Mouse (Mus musculus): ENCODE data around the gene Dapk2. TPM values are rescaled to one million over a fixed set of nuclear protein-coding genes. Genes with fewer than 3 reads are reported as not detected.
"Not testable (repeated sequence)": the region's sequence is repeated elsewhere in the genome, so short reads cannot be mapped to it uniquely, and the experiment has no call there.

Dapk2 gene
- total RNA-seq, 2 experiments from 2014 or later, result 7.5 to 9.3 TPM

- DNase-seq, result no peak
These were observed 118.0 kb downstream of the Dapk2 start for GRCm38 (mm10) chr9:66276062-66276461.

- DNase-seq, result peak; percentile 51 to 65
These were observed 118.8 kb downstream of the Dapk2 start for GRCm38 (mm10) chr9:66276697-66277385.

DNA sequence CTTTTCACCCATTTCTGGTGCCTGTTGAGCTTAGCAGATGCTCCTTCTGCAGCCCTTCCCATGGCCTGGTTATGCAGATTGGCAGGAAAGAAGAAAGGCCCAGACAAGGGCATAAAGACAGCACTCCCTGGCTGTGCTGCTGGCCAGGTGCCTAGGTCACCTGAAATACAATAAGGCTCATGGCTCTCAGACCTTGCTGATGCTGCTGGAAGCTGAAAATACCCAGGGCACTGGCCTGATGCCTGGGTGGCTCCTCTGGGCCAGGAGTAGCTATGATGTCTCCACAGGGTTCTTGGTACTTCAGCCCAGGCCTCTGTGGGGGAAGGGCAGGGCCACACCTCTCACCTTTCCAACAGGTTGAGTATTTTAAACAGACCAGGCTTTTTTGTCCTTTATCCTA, 121.6 kb downstream of the Dapk2 start:
- no peak for DNase-seq

GRCm38 (mm10) chr9:66280496-66280895, 122.5 kb downstream of the Dapk2 start:
- DNase-seq, result no peak

- no peak for DNase-seq
These were observed 123.5 kb downstream of the Dapk2 start for GRCm38 (mm10) chr9:66281501-66281951.

GRCm38 (mm10) chr9:66282582-66282981, 124.6 kb downstream of the Dapk2 start:
- no peak for DNase-seq

GRCm38 (mm10) chr9:66283565-66284203, 125.7 kb downstream of the Dapk2 start:
- DNase-seq, result peak; percentile 69 to 84

DNA sequence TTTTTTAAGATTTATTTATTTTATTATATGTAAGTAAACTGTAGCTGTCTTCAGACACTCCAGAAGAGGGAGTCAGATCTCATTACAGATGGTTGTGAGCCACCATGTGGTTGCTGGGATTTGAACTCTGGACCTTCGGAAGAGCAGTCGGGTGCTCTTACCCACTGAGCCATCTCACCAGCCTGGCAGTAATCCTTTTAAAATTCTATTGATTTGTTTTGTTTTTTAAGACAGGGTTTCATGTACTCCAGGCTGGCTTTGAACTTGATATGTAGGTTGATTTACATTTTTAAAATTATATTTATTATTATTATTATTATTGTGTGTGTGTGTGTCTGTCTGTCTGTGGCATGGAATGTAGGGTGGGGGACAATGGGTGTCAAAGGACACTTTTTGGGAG, 127.2 kb downstream of the Dapk2 start:
- DNase-seq, result not testable (repeated sequence)

DNA sequence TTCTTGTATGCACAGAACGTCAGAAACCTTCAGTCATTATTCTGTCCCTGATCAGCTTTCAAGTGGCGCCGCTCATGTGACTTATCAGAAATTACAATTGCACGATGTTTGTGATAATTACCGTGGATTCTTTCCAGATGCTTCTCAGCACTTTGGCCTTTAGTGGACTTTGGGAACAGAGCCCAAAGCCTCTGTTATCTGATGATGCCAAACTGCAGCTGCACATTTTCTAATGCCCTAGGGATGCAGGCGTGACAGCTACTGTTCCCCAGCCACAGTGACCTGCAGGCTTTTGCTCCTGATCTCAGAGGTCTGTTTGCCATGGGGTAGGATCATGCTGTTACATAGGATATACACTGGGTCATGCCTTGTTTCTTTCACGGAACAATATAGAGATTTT, 127.9 kb downstream of the Dapk2 start:
- DNase-seq, result no peak

GRCm38 (mm10) chr9:66290727-66291126, 132.7 kb downstream of the Dapk2 start:
- DNase-seq, result no peak

- DNase-seq, result no peak
These were observed 135.3 kb downstream of the Dapk2 start for GRCm38 (mm10) chr9:66293319-66293718.

GRCm38 (mm10) chr9:66294227-66294626, 136.2 kb downstream of the Dapk2 start:
- no peak for DNase-seq

GRCm38 (mm10) chr9:66294980-66295410, 137.0 kb downstream of the Dapk2 start:
- DNase-seq, result peak; percentile 13 to 27

DNA sequence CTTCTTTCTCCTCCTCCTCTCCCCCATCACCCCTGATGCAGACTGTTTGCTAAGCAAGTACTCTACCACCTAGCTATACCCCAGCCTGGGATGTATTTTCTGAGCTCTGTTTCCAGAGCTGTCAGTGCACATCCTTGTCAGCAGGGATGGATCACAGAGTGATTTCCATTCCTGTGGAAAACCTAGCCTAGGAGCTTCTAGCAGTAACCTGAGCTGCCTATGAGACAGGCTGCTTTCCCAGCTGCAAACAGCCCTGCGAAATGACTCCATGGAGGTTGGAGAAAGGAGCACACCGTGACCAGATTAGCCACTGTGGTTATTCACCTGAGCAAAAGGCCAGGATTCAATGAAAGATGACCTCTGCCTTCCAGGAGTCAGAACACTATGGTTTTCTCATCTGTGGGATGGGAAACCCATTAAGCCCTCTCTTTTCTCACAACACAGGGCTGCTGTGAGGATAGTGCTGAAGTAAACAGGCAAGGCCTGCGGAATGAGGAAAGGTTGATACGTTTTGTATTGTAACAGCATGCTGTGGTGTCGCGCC, 137.6 kb downstream of the Dapk2 start:
- DNase-seq, result no peak

- no peak for DNase-seq
These were observed 140.8 kb downstream of the Dapk2 start for GRCm38 (mm10) chr9:66298783-66299182.

DNA sequence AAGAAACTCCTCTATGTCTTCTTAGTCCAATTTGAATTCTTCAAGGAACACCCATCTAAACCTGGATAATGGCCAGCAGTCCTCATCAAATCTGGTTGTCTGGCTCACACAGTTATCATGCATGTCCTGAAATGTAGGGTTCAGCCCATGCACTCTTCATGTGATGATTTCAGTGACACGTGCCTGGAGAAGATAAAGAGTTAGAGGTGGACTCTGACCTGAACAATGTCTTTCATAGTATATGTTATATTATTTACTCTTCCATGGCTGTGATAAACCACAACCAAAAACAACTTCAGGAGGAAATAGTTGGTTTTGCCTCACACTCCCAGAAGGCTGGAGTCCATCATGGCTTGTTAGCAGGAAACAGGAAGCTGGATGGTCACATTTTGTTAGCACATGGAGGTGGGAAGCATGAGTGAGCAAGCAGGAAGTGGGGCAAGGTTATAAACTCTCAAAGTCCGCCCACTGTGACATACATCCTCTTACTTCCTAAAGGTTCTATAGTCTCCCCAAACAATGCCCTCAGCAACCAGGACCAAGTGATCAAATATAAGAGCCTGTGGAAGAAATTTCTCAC, 142.5 kb downstream of the Dapk2 start:
- no peak for DNase-seq

- no peak for DNase-seq
These were observed 146.5 kb downstream of the Dapk2 start for GRCm38 (mm10) chr9:66304320-66305090.

GRCm38 (mm10) chr9:66305121-66306112, 147.4 kb downstream of the Dapk2 start:
- peak; percentile 11 to 13 for DNase-seq

- DNase-seq, result no peak
These were observed 148.4 kb downstream of the Dapk2 start for GRCm38 (mm10) chr9:66306414-66306813.

DNA sequence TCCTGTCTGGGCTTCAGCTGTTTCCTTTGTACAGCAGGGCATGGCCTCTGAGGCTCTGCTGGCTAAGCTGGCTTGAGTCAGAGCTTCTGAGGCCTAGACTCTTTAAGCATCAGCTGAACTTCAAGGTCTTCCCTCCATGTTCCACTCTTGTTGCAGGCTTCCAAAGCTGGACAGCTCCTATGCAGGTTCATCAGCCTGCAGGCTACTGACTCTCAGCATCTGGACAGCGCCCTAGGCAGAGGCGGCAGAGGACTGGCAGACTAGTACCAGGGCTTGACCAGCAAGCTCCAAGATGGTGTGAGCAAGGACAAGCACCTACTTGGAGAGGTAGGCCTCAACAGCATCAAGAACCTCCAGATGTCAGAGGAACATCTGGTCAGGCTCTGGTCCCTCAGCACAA, 149.3 kb downstream of the Dapk2 start:
- DNase-seq, result peak; percentile 70

DNA sequence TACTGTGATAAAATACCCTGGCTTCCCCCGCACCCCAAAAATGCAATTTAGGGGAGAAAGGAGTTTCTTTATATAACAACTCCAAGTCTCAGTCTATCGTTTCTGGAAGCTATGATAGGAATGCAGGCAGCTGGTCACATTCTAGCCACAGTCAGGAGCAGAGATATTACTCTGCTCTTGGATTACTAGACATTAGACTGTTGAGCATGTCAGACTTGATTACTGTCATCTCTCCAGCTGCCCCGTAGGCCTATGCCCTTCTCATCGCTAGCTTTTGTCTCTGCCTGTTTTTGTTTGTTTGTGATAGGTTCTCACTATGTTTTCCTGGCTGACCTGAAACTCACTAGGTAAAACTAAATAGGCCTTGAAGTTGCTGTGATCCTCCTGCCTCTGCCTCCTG, 150.7 kb downstream of the Dapk2 start:
- no peak for DNase-seq
